Mouse (Mus musculus): ENCODE measurements around the gene Pcsk2. TPM values are rescaled to one million over a fixed set of nuclear protein-coding genes. Genes with fewer than 3 reads are reported as not detected.

The Pcsk2 gene
- polyA plus RNA-seq, 1 experiment from 2014 or later = 34.2 TPM

DNA sequence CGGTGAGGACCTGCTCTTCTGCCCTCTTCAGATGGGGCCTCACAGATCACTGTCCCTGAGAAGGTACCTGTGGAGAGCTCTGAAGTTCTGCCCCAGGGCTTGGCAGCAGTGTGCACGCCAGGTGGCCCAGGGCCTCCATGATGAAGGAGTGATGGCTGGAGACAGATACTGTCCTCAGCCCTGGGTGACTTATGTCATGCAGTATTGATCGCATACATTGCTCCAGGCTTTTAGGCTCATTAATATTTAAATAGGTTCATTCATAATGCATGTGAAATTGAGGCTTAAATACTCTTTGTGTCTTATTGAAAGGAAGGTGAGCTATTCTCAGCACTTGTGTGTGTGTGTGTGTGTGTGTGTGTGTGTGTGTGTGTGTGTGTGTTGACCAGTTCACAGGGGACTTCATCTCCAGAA is 157.0 kb downstream of the Pcsk2 start:
- H3K9ac ChIP-seq (replicated peaks; ENCODE audit: low read length) = no peak overlapping the region
- peak; percentile 65 for DNase-seq

DNA sequence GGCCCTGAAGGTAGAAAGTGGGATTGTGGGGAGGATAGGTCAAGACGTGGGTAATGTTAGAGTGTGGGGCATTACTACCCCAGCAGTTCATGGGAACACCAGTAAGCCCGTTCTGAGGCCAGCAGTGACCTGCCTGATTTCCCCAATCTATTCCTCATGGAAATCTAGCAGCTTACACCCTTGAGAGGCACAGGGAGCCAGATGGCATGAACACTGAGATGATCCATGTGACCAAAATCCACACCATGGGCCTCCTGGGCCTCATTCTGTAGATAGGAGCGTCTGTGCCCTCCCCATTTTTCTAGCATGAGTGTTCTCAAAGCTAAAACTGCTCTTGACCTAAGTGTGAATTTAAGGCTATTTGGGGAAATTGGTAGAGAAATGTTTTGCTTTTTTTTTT is 162.2 kb downstream of the Pcsk2 start:
- Histone ChIP-seq H3K27ac (replicated peaks; ENCODE audit: low read depth, low read length) (no peak overlapping the region), H3K4me2 (ENCODE audit: low read length) (no peak overlapping the region), H3K4me3 (replicated peaks; ENCODE audit: low read depth, low read length) (no peak overlapping the region), H3K27me3 (ENCODE audit: control insufficient read depth, insufficient read depth, low read length) (no peaks in the 10 kb centered on the region), H3K4me1 (ENCODE audit: control insufficient read depth, insufficient read depth, low read length) (no peaks in the 10 kb centered on the region), H3K36me3 (ENCODE audit: control insufficient read depth, insufficient read depth, low read length) (no peaks in the 10 kb centered on the region), H3K9ac (replicated peaks; ENCODE audit: low read length) (no peak overlapping the region), H3K9me3 (ENCODE audit: control insufficient read depth, low read length) (no peaks in the 10 kb centered on the region)
- WGBS = 74% methylated on average over 3 of the region's 3 CpGs
- DNase-seq = no peak
- ATAC-seq (ENCODE audit: low FRiP score, low TSS enrichment) = no peak

More for the DNA sequence above, 157.0 kb downstream of the Pcsk2 start:
- ATAC-seq (ENCODE audit: low FRiP score, low TSS enrichment) = peak; percentile 83; the same call in 1 of the 2 replicates
- no peaks in the 10 kb centered on the region for H3K36me3 ChIP-seq (ENCODE audit: control insufficient read depth, insufficient read depth, low read length)
- no peaks in the 10 kb centered on the region for H3K27me3 ChIP-seq (ENCODE audit: control insufficient read depth, insufficient read depth, low read length)
- H3K4me1 ChIP-seq (ENCODE audit: control insufficient read depth, insufficient read depth, low read length) = no peaks in the 10 kb centered on the region
- H3K4me2 ChIP-seq (ENCODE audit: low read length) = no peak overlapping the region
- 38% methylated on average over 3 of the region's 3 CpGs for WGBS
- peak overlapping the region; percentile 5 for H3K27ac ChIP-seq (replicated peaks; ENCODE audit: low read depth, low read length)
- no peak overlapping the region for H3K4me3 ChIP-seq (replicated peaks; ENCODE audit: low read depth, low read length)
- H3K9me3 ChIP-seq (ENCODE audit: control insufficient read depth, low read length) = no peaks in the 10 kb centered on the region

DNA sequence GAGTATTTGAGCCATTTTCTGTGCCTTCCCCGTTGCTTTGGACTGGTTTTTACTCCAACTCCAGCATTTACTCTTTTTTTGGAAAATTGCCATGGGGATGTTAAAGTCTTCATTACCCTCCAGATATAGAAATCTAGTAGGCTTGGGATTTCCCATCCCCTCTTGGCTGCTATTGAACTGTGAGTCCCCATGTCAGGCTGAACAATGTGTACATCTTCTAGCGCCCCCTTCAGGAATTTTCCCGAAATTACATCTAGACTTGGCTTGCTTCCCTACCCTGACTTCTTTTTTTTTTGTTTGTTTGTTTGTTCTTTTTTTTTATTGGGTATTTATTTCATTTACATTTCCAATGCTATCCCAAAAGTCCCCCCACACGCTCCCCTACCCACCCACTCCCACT is 163.3 kb downstream of the Pcsk2 start:
- H3K9me3 ChIP-seq (ENCODE audit: control insufficient read depth, low read length) = no peaks in the 10 kb centered on the region
- no peak overlapping the region for H3K9ac ChIP-seq (replicated peaks; ENCODE audit: low read length)
- no peak overlapping the region for H3K27ac ChIP-seq (replicated peaks; ENCODE audit: low read depth, low read length)
- H3K4me2 ChIP-seq (ENCODE audit: low read length) = no peak overlapping the region
- no peaks in the 10 kb centered on the region for H3K36me3 ChIP-seq (ENCODE audit: control insufficient read depth, insufficient read depth, low read length)
- H3K4me1 ChIP-seq (ENCODE audit: control insufficient read depth, insufficient read depth, low read length) = no peaks in the 10 kb centered on the region
- no peak for ATAC-seq (ENCODE audit: low FRiP score, low TSS enrichment)
- no peak overlapping the region for H3K4me3 ChIP-seq (replicated peaks; ENCODE audit: low read depth, low read length)
- no peaks in the 10 kb centered on the region for H3K27me3 ChIP-seq (ENCODE audit: control insufficient read depth, insufficient read depth, low read length)
- WGBS = 27% methylated on average over 4 of the region's 4 CpGs
- DNase-seq = peak; percentile 37

DNA sequence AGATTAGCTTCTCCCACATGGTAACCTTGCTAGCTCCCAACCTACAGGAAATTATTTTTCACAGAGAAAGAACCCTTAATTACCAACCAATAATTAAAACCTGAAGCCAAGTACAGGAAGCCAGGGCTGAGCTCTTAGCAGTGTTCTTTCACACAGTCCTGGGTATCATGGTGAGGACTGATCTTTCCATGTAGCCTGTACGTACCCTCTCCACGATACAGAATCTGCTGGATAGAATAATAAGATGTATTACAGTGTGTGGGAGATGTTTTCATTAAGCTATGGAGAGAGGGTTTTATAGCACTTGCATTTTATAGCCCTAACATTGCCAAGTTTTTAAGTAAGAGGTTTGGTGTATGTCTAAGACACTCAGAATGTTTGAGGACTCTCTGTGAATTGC is 164.0 kb downstream of the Pcsk2 start:
- H3K9ac ChIP-seq (replicated peaks; ENCODE audit: low read length) = no peak overlapping the region
- WGBS = 82% methylated on average over 2 of the region's 2 CpGs
- H3K9me3 ChIP-seq (ENCODE audit: control insufficient read depth, low read length) = no peaks in the 10 kb centered on the region
- H3K27ac ChIP-seq (replicated peaks; ENCODE audit: low read depth, low read length) = no peak overlapping the region
- no peak overlapping the region for H3K4me3 ChIP-seq (replicated peaks; ENCODE audit: low read depth, low read length)
- no peaks in the 10 kb centered on the region for H3K4me1 ChIP-seq (ENCODE audit: control insufficient read depth, insufficient read depth, low read length)
- DNase-seq = no peak
- no peak for ATAC-seq (ENCODE audit: low FRiP score, low TSS enrichment)
- H3K36me3 ChIP-seq (ENCODE audit: control insufficient read depth, insufficient read depth, low read length) = no peaks in the 10 kb centered on the region
- H3K27me3 ChIP-seq (ENCODE audit: control insufficient read depth, insufficient read depth, low read length) = no peaks in the 10 kb centered on the region
- no peak overlapping the region for H3K4me2 ChIP-seq (ENCODE audit: low read length)

GRCm38 (mm10) chr2:143711886-143712285 is 165.9 kb downstream of the Pcsk2 start:
- ATAC-seq (ENCODE audit: low FRiP score, low TSS enrichment) = no peak

GRCm38 (mm10) chr2:143712901-143713300 is 166.9 kb downstream of the Pcsk2 start:
- no peaks in the 10 kb centered on the region for H3K36me3 ChIP-seq (ENCODE audit: control insufficient read depth, insufficient read depth, low read length)
- DNase-seq = no peak
- H3K4me1 ChIP-seq (ENCODE audit: control insufficient read depth, insufficient read depth, low read length) = no peaks in the 10 kb centered on the region
- H3K4me2 ChIP-seq (ENCODE audit: low read length) = no peak overlapping the region
- H3K27ac ChIP-seq (replicated peaks; ENCODE audit: low read depth, low read length) = no peak overlapping the region
- WGBS = 49% methylated on average over 3 of the region's 3 CpGs
- H3K9ac ChIP-seq (replicated peaks; ENCODE audit: low read length) = no peak overlapping the region
- H3K9me3 ChIP-seq (ENCODE audit: control insufficient read depth, low read length) = no peaks in the 10 kb centered on the region
- H3K27me3 ChIP-seq (ENCODE audit: control insufficient read depth, insufficient read depth, low read length) = no peaks in the 10 kb centered on the region
- ATAC-seq (ENCODE audit: low FRiP score, low TSS enrichment) = no peak
- no peak overlapping the region for H3K4me3 ChIP-seq (replicated peaks; ENCODE audit: low read depth, low read length)

More at GRCm38 (mm10) chr2:143711886-143712285, 165.9 kb downstream of the Pcsk2 start:
- H3K27me3 ChIP-seq (ENCODE audit: control insufficient read depth, insufficient read depth, low read length) = no peaks in the 10 kb centered on the region
- no peak for DNase-seq
- H3K9ac ChIP-seq (replicated peaks; ENCODE audit: low read length) = no peak overlapping the region
- no peak overlapping the region for H3K27ac ChIP-seq (replicated peaks; ENCODE audit: low read depth, low read length)
- WGBS = 89% methylated on average over 4 of the region's 4 CpGs
- H3K36me3 ChIP-seq (ENCODE audit: control insufficient read depth, insufficient read depth, low read length) = no peaks in the 10 kb centered on the region
- no peaks in the 10 kb centered on the region for H3K9me3 ChIP-seq (ENCODE audit: control insufficient read depth, low read length)
- no peaks in the 10 kb centered on the region for H3K4me1 ChIP-seq (ENCODE audit: control insufficient read depth, insufficient read depth, low read length)
- no peak overlapping the region for H3K4me2 ChIP-seq (ENCODE audit: low read length)
- H3K4me3 ChIP-seq (replicated peaks; ENCODE audit: low read depth, low read length) = no peak overlapping the region

GRCm38 (mm10) chr2:143713902-143714301 is 167.9 kb downstream of the Pcsk2 start:
- Histone ChIP-seq H3K27me3 (ENCODE audit: control insufficient read depth, insufficient read depth, low read length) (no peaks in the 10 kb centered on the region), H3K4me2 (ENCODE audit: low read length) (no peak overlapping the region), H3K36me3 (ENCODE audit: control insufficient read depth, insufficient read depth, low read length) (no peaks in the 10 kb centered on the region), H3K27ac (replicated peaks; ENCODE audit: low read depth, low read length) (no peak overlapping the region), H3K4me3 (replicated peaks; ENCODE audit: low read depth, low read length) (no peak overlapping the region), H3K9ac (replicated peaks; ENCODE audit: low read length) (no peak overlapping the region), H3K9me3 (ENCODE audit: control insufficient read depth, low read length) (no peaks in the 10 kb centered on the region), H3K4me1 (ENCODE audit: control insufficient read depth, insufficient read depth, low read length) (no peaks in the 10 kb centered on the region)
- ATAC-seq (ENCODE audit: low FRiP score, low TSS enrichment) (no peak), DNase-seq (no peak)
- 70% methylated on average over 4 of the region's 4 CpGs for WGBS

- Histone ChIP-seq H3K4me2 (ENCODE audit: low read length) (no peak overlapping the region), H3K9me3 (ENCODE audit: control insufficient read depth, low read length) (no peaks in the 10 kb centered on the region), H3K27ac (replicated peaks; ENCODE audit: low read depth, low read length) (no peak overlapping the region), H3K9ac (replicated peaks; ENCODE audit: low read length) (no peak overlapping the region), H3K27me3 (ENCODE audit: control insufficient read depth, insufficient read depth, low read length) (no peaks in the 10 kb centered on the region), H3K4me1 (ENCODE audit: control insufficient read depth, insufficient read depth, low read length) (no peaks in the 10 kb centered on the region), H3K4me3 (replicated peaks; ENCODE audit: low read depth, low read length) (no peak overlapping the region), H3K36me3 (ENCODE audit: control insufficient read depth, insufficient read depth, low read length) (no peaks in the 10 kb centered on the region)
- DNase-seq (no peak), ATAC-seq (ENCODE audit: low FRiP score, low TSS enrichment) (no peak)
- WGBS = 75% methylated on average over 4 of the region's 4 CpGs
Observed at GRCm38 (mm10) chr2:143715110-143715509, 169.2 kb downstream of the Pcsk2 start.

DNA sequence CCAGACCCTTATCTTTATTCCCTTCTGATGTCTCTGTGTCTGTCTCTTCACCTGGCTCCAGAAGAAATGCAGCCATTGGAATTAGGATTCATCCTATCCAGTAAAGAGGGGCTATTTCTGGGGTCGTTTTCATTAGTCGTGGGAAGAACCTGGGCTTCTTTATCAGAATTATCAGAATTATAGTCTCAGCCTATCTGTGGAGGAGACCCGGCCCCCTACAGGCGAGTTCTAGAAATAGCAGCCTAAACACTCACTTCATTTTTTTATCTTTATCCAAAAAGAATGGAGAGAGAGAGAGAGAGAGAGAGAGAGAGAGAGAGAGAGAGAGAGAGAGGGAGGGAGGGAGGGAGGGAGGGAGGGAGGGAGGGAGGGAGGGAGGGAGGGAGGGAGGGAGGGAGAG is 177.3 kb downstream of the Pcsk2 start:
- 26% methylated on average over 4 of the region's 4 CpGs for WGBS
- no peaks in the 10 kb centered on the region for H3K27me3 ChIP-seq (ENCODE audit: control insufficient read depth, insufficient read depth, low read length)
- no peaks in the 10 kb centered on the region for H3K4me1 ChIP-seq (ENCODE audit: control insufficient read depth, insufficient read depth, low read length)
- H3K4me2 ChIP-seq (ENCODE audit: low read length) = no peak overlapping the region
- no peaks in the 10 kb centered on the region for H3K36me3 ChIP-seq (ENCODE audit: control insufficient read depth, insufficient read depth, low read length)
- H3K4me3 ChIP-seq (replicated peaks; ENCODE audit: low read depth, low read length) = no peak overlapping the region
- no peaks in the 10 kb centered on the region for H3K9me3 ChIP-seq (ENCODE audit: control insufficient read depth, low read length)
- H3K27ac ChIP-seq (replicated peaks; ENCODE audit: low read depth, low read length) = no peak overlapping the region
- ATAC-seq (ENCODE audit: low FRiP score, low TSS enrichment) (no peak), DNase-seq (peak; percentile 41)
- H3K9ac ChIP-seq (replicated peaks; ENCODE audit: low read length) = no peak overlapping the region
